Mouse (Mus musculus): ENCODE data around the gene Arhgef3. TPM values are rescaled to one million over a fixed set of nuclear protein-coding genes. Genes with fewer than 3 reads are reported as not detected.
A peak's percentile ranks its signal among the peaks of the same experiment; 100 is the strongest.

The Arhgef3 gene
- polyA plus RNA-seq, 1 experiment from 2014 or later = 3.5 TPM

DNA sequence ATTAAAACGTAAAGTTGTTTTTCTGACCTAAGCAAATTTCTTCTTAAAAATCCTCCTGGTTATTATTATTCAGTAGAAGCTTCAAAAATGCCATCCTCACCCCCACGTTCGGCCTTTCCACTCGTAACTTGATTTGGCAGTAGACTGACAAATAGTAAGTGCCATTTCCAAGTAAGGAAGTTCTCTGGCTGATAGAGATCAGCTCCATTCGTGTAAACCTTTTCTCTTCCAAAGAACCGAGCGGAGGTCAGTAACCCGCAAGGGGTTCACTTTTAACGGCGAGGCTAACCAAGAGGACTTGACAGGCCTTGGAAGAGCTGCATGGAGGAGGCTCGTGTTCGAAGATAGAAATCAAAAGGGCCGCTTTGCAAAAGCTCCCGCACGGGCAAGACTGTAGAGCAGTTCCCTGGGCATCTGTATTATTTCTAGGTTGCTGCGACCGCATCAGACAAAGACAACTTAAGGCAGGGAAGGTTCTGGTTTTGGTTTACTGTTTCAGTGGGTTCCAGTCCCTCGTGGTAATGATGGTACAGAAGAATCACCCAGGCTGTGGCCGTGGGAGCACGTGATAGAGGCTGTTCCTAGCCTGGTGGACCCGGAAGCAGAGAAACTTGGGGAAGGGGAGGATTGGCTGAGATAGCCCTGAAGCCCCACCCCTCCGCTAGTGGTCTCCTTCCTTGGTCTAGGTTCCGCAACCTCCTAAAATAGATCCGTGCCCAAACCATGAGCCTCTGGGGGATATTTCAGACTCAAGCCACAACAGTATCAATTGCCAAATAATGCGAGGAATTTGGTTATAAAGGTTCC is 117.5 kb downstream of the Arhgef3 start:
- WGBS = 90% methylated on average over 25 of the region's 25 CpGs
- no peak overlapping the region for H3K4me2 ChIP-seq (replicated peaks; ENCODE audit: low read depth, low read length)
- H3K4me1 ChIP-seq (replicated peaks; ENCODE audit: control insufficient read depth, insufficient read depth, low read length) = 0 out of 2 replicates have a peak, but pooled peaks cover 4% of the 10 kb centered on the region
- no peak for ATAC-seq (ENCODE audit: low FRiP score)
- no peak for DNase-seq (ENCODE audit: low spot score)
- no peak overlapping the region for H3K27ac ChIP-seq (ENCODE audit: low read depth, low read length)
- H3K27me3 ChIP-seq (ENCODE audit: control insufficient read depth, insufficient read depth, low read length) = no peaks in the 10 kb centered on the region
- no peaks in the 10 kb centered on the region for H3K9me3 ChIP-seq (ENCODE audit: control insufficient read depth, low read length)
- no peaks in the 10 kb centered on the region for H3K36me3 ChIP-seq (ENCODE audit: control insufficient read depth, insufficient read depth, low read length)
- no peak overlapping the region for H3K9ac ChIP-seq (ENCODE audit: low read depth, low read length)
- no peak overlapping the region for H3K4me3 ChIP-seq (ENCODE audit: low read depth, low read length)

DNA sequence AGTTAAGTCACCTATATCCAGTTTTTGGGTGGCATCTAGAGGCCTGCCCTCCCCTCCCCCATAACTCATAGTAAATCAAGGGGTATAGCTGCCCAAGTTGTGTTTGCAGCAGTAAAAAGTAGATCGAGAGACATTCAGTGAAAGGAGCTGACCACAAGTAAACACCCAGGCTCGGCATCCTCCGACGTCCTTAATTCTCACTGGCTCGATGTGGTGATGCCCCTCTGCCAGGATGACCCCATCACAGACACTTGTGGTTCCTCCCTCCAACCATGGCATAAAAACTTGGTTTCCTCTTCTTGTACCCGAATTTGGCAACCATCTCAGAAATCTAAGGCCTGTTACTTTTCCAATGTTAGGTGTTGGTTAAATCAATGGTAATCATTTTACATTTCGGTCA is 118.4 kb downstream of the Arhgef3 start:
- ATAC-seq (ENCODE audit: low FRiP score) = no peak

DNA sequence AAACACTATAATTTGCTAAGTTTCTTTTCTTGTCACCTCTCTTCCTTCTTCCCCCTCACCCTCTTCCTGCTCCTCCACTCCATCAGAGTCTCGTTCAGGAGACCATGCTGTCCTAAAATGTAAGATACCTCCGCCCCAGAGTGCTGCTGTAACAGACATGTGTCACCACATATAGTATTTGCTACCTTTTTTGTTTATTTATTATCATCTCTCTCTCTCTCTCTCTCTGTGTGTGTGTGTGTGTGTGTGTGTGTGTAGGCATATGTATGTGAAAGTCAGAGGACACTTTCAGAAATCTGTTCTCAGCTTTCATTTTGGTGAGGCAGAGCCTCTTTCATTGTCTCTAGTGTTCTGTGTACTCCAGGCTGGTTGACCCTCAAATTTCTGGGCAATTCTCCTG is 119.0 kb downstream of the Arhgef3 start:
- DNase-seq (ENCODE audit: low spot score) (no peak), ATAC-seq (ENCODE audit: low FRiP score) (no peak)
- no peak overlapping the region for H3K9ac ChIP-seq (ENCODE audit: low read depth, low read length)

More for the DNA sequence above, 118.4 kb downstream of the Arhgef3 start:
- Histone ChIP-seq H3K36me3 (ENCODE audit: control insufficient read depth, insufficient read depth, low read length) (no peaks in the 10 kb centered on the region), H3K4me3 (ENCODE audit: low read depth, low read length) (no peak overlapping the region), H3K4me1 (replicated peaks; ENCODE audit: control insufficient read depth, insufficient read depth, low read length) (0 out of 2 replicates have a peak, but pooled peaks cover 4% of the 10 kb centered on the region), H3K9me3 (ENCODE audit: control insufficient read depth, low read length) (no peaks in the 10 kb centered on the region), H3K4me2 (replicated peaks; ENCODE audit: low read depth, low read length) (no peak overlapping the region), H3K9ac (ENCODE audit: low read depth, low read length) (no peak overlapping the region), H3K27ac (ENCODE audit: low read depth, low read length) (no peak overlapping the region), H3K27me3 (ENCODE audit: control insufficient read depth, insufficient read depth, low read length) (no peaks in the 10 kb centered on the region)
- DNase-seq (ENCODE audit: low spot score) = no peak
- WGBS = 94% methylated on average over 7 of the region's 7 CpGs

DNA sequence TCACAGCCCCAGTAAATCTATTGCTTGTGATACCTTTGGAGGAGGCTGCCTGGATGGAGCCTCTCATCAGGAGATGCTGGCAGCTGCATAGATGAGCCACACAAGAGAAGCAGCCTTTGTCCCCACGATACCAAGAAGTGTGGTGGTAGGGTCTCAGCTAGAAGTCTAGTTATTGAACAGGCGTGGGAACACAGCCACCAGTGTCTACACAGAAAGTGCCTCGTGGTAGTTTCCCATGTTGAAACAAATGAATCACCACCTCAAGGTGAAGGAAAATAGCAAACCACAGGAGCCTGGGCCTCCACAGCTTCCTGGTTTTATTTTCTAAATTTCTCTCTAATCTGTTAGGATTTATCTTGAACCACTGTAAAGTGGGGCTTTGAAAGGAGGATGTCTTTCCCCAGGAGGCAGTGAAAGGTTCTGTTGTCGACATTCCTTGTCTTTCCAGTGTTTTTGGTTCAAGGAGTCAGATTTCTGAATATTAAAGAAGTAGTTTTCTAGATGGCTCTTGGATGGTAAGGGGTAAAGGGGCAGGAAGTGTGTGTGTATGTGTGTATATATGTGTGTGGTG is 119.7 kb downstream of the Arhgef3 start:
- WGBS = 77% methylated on average over 4 of the region's 4 CpGs
- no peak overlapping the region for H3K4me2 ChIP-seq (replicated peaks; ENCODE audit: low read depth, low read length)
- no peak overlapping the region for H3K27ac ChIP-seq (ENCODE audit: low read depth, low read length)
- ATAC-seq (ENCODE audit: low FRiP score) = no peak
- H3K9ac ChIP-seq (ENCODE audit: low read depth, low read length) = no peak overlapping the region
- H3K9me3 ChIP-seq (ENCODE audit: control insufficient read depth, low read length) = no peaks in the 10 kb centered on the region
- DNase-seq (ENCODE audit: low spot score) = no peak
- no peaks in the 10 kb centered on the region for H3K36me3 ChIP-seq (ENCODE audit: control insufficient read depth, insufficient read depth, low read length)
- 0 out of 2 replicates have a peak, but pooled peaks cover 4% of the 10 kb centered on the region for H3K4me1 ChIP-seq (replicated peaks; ENCODE audit: control insufficient read depth, insufficient read depth, low read length)
- H3K4me3 ChIP-seq (ENCODE audit: low read depth, low read length) = no peak overlapping the region
- no peaks in the 10 kb centered on the region for H3K27me3 ChIP-seq (ENCODE audit: control insufficient read depth, insufficient read depth, low read length)

More for the DNA sequence above, 119.0 kb downstream of the Arhgef3 start:
- WGBS = 86% methylated on average over 2 of the region's 2 CpGs
- Histone ChIP-seq H3K27ac (ENCODE audit: low read depth, low read length) (no peak overlapping the region), H3K9me3 (ENCODE audit: control insufficient read depth, low read length) (no peaks in the 10 kb centered on the region), H3K27me3 (ENCODE audit: control insufficient read depth, insufficient read depth, low read length) (no peaks in the 10 kb centered on the region), H3K4me1 (replicated peaks; ENCODE audit: control insufficient read depth, insufficient read depth, low read length) (0 out of 2 replicates have a peak, but pooled peaks cover 4% of the 10 kb centered on the region), H3K4me3 (ENCODE audit: low read depth, low read length) (no peak overlapping the region), H3K36me3 (ENCODE audit: control insufficient read depth, insufficient read depth, low read length) (no peaks in the 10 kb centered on the region), H3K4me2 (replicated peaks; ENCODE audit: low read depth, low read length) (no peak overlapping the region)

DNA sequence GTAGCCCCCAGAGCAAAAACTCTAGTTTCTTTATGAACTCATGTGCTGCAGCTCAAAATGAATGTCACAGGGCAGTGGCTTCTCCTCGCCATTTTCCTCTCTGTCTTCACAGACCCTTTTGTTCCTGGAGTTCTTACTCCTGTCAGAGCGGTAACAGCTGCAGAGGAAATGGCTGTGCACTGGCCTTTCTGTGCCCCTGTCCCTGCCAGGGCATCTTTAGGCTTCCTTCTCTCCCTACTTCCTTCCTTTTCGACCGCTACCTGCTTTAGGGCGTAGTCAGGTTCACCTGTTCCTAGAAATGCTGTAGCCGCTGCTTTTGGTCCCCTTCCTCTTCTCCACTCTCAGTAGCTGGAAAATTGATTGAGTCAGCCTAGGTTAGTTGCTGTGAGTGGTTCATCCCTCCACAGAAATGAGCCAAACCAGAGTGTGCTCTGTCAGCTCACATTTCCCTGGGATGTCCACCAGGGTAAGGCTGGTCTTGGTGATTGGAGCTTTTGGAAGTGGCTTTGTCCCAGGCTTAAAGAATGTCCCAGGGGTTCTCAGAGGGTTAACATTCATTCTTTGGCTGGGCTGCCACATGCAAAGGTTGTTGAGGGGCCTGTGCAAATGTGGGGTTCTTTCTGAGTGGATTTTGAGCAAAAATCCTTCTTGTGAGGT is 121.3 kb downstream of the Arhgef3 start:
- DNase-seq (ENCODE audit: low spot score) = no peak
- no peak for ATAC-seq (ENCODE audit: low FRiP score)
- Histone ChIP-seq H3K27me3 (ENCODE audit: control insufficient read depth, insufficient read depth, low read length) (no peaks in the 10 kb centered on the region), H3K4me3 (ENCODE audit: low read depth, low read length) (no peak overlapping the region), H3K36me3 (ENCODE audit: control insufficient read depth, insufficient read depth, low read length) (no peaks in the 10 kb centered on the region), H3K9me3 (ENCODE audit: control insufficient read depth, low read length) (no peaks in the 10 kb centered on the region), H3K4me2 (replicated peaks; ENCODE audit: low read depth, low read length) (no peak overlapping the region), H3K27ac (ENCODE audit: low read depth, low read length) (no peak overlapping the region), H3K4me1 (replicated peaks; ENCODE audit: control insufficient read depth, insufficient read depth, low read length) (no peaks in the 10 kb centered on the region), H3K9ac (ENCODE audit: low read depth, low read length) (no peak overlapping the region)
- 77% methylated on average over 6 of the region's 6 CpGs for WGBS

DNA sequence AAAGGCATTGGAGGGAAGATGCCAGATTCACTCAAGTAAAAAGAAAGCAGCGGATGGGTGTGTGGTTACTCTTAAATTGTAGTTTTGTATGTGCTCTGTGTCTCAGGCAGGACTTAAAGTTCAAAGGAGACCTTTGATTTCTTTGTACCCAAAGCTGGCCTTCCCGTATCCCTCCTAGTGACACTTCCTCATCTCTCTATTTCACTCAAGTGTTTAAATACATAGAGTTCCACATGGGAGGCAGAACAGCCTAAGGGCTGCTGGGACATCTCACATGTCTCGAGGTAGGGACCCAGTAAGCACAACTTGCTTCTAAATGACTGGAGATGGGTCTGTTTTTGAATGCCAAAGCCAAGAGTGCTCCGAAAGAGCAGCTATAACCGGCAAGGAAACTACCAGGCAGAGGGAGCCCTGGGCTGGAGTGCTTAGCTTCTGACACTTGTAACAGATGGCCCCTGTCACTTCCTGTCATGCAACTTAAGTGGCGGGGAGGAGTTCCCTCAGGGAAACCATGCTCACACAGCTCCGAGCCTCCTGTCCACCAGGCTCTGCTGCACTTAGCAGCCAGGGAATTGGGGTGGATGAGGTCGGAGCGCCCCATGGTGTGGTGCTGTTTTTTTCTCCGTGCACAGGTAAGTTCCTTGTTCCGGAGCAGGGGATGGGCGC is 123.0 kb downstream of the Arhgef3 start:
- Histone ChIP-seq H3K36me3 (ENCODE audit: control insufficient read depth, insufficient read depth, low read length) (no peaks in the 10 kb centered on the region), H3K4me2 (replicated peaks; ENCODE audit: low read depth, low read length) (no peak overlapping the region), H3K9ac (ENCODE audit: low read depth, low read length) (no peak overlapping the region), H3K4me3 (ENCODE audit: low read depth, low read length) (no peak overlapping the region), H3K9me3 (ENCODE audit: control insufficient read depth, low read length) (no peaks in the 10 kb centered on the region), H3K4me1 (replicated peaks; ENCODE audit: control insufficient read depth, insufficient read depth, low read length) (no peaks in the 10 kb centered on the region), H3K27ac (ENCODE audit: low read depth, low read length) (no peak overlapping the region), H3K27me3 (ENCODE audit: control insufficient read depth, insufficient read depth, low read length) (no peaks in the 10 kb centered on the region)
- ATAC-seq (ENCODE audit: low FRiP score) = no peak
- peak; percentile 15 for DNase-seq (ENCODE audit: low spot score)
- 65% methylated on average over 12 of the region's 12 CpGs for WGBS

DNA sequence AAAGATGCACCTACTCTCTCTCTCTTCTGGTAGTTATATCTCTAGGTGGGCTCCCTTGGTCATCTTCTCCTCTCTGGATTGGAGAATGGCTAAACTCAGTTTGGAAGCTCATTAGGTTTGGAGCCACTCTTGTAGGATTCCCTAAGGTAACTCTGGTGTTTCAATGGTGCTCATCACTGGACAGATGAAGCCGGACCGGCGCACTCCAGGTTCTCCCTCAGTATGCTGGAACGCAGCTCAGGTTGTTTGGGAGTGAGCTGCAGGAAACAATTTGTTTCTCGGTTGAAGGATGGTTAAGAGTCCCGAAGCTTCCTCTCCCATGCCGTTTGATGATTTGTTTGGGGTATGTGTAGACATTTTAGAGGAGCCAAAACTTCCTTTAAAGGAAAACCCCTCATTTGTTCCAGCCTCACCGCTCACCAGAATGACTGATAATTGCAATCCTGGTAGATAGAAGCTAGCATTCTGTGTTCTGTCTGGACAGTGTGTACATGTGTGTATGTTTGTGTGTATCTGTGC is 124.0 kb downstream of the Arhgef3 start:
- ATAC-seq (ENCODE audit: low FRiP score) (no peak), DNase-seq (ENCODE audit: low spot score) (no peak)
- Histone ChIP-seq H3K27ac (ENCODE audit: low read depth, low read length) (no peak overlapping the region), H3K4me2 (replicated peaks; ENCODE audit: low read depth, low read length) (no peak overlapping the region), H3K9me3 (ENCODE audit: control insufficient read depth, low read length) (no peaks in the 10 kb centered on the region), H3K27me3 (ENCODE audit: control insufficient read depth, insufficient read depth, low read length) (no peaks in the 10 kb centered on the region), H3K4me3 (ENCODE audit: low read depth, low read length) (no peak overlapping the region), H3K9ac (ENCODE audit: low read depth, low read length) (no peak overlapping the region), H3K36me3 (ENCODE audit: control insufficient read depth, insufficient read depth, low read length) (no peaks in the 10 kb centered on the region), H3K4me1 (replicated peaks; ENCODE audit: control insufficient read depth, insufficient read depth, low read length) (no peaks in the 10 kb centered on the region)
- 90% methylated on average over 8 of the region's 8 CpGs for WGBS

DNA sequence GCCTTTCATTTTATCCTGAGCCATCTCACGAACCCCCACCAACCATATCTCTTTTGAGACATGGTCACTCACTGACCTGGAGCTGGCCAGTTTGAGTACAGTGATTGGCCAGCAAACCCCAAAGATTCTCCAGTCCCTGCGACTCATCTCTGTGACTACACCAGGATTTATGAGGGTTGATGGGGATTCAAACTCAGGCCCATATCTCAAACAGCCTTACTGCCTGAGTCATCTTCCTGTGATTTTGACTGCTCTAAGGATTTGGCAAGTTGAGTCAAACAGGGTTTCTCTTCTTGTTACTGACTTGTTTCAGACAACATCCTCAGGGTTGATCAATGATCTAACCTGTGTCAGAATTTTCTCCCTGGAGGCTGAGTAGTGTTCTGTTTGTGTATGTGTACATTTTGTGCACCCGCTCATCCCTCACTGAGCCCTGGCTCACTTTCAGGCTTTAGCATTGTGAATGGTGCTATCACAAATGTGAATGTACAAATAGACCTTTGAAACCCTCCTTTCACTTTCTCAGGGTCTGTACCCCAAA is 124.9 kb downstream of the Arhgef3 start:
- ATAC-seq (ENCODE audit: low FRiP score) = no peak

More for the DNA sequence above, 124.9 kb downstream of the Arhgef3 start:
- no peaks in the 10 kb centered on the region for H3K36me3 ChIP-seq (ENCODE audit: control insufficient read depth, insufficient read depth, low read length)
- no peak overlapping the region for H3K27ac ChIP-seq (ENCODE audit: low read depth, low read length)
- H3K4me2 ChIP-seq (replicated peaks; ENCODE audit: low read depth, low read length) = no peak overlapping the region
- no peak overlapping the region for H3K4me3 ChIP-seq (ENCODE audit: low read depth, low read length)
- WGBS = 88% methylated on average over 3 of the region's 3 CpGs
- H3K9me3 ChIP-seq (ENCODE audit: control insufficient read depth, low read length) = no peaks in the 10 kb centered on the region
- H3K27me3 ChIP-seq (ENCODE audit: control insufficient read depth, insufficient read depth, low read length) = no peaks in the 10 kb centered on the region
- H3K9ac ChIP-seq (ENCODE audit: low read depth, low read length) = no peak overlapping the region
- H3K4me1 ChIP-seq (replicated peaks; ENCODE audit: control insufficient read depth, insufficient read depth, low read length) = no peaks in the 10 kb centered on the region
- no peak for DNase-seq (ENCODE audit: low spot score)
